Mouse (Mus musculus) frontal cortex, postnatal 36 days (tissue): ENCODE measurements at regions not wholly inside any gene's neighbourhood (a gene's known extent, or its start where the extent isn't known, plus 50 kb on each side); places are given as distances from the start of the nearest gene placed in this dataset.

Experiments
- DNase-seq, 2 experiments: peaks; one replicate each; pipeline ENCODE4 v3.0.0; 2022; ENCODE audit warnings: low spot score in 2 of 2

GRCm38 (mm10) chr5:64651407-64651806 is 151.8 kb upstream of the Klf3 start:
- no peak for DNase-seq

DNA sequence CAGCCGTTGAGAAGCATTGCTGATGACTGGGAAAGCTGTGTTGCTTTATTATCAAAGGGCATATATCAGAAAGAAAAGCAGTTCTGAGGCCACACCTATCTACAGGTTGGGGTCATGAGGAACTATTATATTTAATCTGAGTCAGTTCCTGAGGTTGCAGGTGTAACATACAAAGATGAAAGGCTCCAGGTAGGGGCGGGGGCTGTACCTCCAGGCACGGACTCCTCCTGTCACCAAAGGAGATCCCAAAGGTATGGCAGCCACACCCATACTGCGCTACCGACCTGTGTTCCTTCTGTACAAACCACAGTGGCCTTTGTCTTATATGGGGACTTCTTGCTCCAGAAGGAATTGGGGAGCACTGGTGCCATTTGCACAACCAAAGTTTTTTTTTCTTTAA is 149.4 kb upstream of the Klf3 start:
- no peak for DNase-seq

GRCm38 (mm10) chr5:64655286-64655685 is 147.9 kb upstream of the Klf3 start:
- DNase-seq: no peak

DNA sequence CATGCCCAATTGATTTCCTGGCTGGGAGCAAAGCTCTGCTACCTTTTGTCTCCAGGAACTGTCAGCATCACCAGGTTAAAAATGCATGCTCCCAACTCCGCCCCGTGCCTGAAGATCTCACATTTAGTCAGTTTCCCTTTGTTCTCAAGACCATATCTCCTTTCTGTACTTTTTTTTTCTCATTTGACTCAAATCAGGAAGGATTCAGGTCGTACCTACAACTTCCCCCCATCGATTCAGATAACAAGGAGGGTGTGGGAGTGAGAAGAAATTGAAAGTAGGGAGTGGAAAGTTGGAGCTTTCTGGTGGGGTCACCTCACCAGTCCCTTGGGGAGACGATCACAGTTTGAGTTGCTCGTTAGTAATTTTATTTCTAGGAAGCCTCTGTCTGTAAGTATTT is 141.2 kb upstream of the Klf3 start:
- no peak for DNase-seq

DNA sequence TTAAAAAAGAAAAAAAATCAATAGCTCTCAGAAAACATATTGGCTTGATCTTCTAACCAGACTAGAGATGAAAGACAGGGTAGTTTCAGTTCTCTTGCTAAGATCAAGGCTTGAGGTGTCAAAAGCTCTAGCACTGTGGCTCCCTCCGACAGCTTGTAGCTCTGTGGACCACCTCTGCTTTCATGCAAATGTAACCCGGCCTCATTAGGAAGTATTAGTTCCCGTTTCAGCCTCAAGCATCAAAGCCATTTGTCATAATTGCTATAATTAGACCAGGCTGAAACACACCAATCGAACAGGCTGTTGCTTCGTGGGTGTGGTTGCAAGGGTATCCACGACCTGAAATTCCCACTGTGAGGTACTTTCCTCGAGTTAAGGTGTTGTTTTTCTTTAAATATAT is 140.7 kb upstream of the Klf3 start:
- DNase-seq: no peak

GRCm38 (mm10) chr5:64663766-64664165 is 139.4 kb upstream of the Klf3 start:
- no peak for DNase-seq

DNA sequence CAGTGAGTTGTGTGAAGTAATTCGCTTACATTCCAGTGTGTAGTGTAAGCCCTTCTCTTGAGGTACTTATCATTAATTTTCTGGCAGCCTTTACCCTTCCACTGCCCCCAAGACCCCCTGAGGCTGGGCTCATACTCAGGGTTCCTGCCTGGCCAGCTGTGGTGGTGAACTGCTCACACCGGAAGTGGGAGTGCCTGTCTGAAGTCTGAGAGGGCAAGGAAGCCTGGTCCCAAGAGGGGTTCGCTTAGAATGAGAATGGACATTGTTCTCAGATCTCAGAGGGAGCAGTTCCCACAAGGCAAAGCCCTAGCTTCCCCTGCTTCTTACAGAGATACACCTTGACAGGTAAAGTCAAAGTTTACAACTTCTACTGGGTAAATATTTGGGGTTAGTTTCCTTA is 138.1 kb upstream of the Klf3 start:
- DNase-seq: no peak

GRCm38 (mm10) chr5:64666256-64666655 is 136.9 kb upstream of the Klf3 start:
- no peak for DNase-seq

GRCm38 (mm10) chr5:64667053-64667452 is 136.1 kb upstream of the Klf3 start:
- no peak for DNase-seq

- DNase-seq: no peak
Observed at GRCm38 (mm10) chr5:64673861-64674260, 129.3 kb upstream of the Klf3 start.

- DNase-seq: no peak
Observed at GRCm38 (mm10) chr5:64676214-64676945, 126.8 kb upstream of the Klf3 start.

GRCm38 (mm10) chr5:64676946-64677588 is 126.1 kb upstream of the Klf3 start:
- no peak for DNase-seq

DNA sequence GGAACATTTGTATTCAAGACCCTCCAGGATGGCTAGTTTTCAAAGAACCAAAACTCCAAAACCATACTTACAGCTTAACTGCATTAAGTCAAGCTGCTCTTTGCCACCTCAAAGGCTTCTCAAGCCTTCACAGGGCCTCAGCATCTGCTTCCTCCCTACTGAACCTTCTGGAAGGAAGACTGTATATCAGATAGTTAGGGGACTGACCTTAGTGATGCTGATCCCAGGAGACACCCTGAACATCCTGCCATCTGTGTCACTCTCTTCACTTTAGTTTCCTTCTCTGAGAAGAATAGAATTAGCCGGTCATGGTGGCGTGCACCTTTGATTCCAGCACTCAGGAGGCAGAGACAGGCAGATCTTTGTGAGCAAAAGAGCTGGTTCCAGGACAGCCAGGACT is 124.5 kb upstream of the Klf3 start:
- no peak for DNase-seq

- DNase-seq: no peak
Observed at GRCm38 (mm10) chr5:64679996-64680625, 123.1 kb upstream of the Klf3 start.

DNA sequence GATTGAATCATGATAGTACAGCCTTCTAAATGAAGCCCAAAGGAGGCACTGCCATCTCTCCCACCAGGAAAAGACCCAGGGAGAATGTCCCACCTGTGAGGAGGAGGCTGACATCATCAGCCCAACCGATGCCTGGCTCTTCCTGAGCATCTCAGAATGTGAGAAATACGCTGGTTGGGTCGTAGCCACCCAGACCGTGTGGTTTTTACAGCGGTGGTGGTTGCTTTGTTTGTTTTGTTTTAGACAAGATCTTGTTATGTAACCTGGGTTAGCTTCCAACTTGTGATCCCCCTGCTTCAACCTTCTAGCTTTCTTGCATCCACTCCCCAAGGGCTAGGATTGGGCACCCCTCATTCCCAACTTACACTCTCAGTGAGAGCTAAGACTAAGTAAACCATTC is 122.0 kb upstream of the Klf3 start:
- DNase-seq: no peak

DNA sequence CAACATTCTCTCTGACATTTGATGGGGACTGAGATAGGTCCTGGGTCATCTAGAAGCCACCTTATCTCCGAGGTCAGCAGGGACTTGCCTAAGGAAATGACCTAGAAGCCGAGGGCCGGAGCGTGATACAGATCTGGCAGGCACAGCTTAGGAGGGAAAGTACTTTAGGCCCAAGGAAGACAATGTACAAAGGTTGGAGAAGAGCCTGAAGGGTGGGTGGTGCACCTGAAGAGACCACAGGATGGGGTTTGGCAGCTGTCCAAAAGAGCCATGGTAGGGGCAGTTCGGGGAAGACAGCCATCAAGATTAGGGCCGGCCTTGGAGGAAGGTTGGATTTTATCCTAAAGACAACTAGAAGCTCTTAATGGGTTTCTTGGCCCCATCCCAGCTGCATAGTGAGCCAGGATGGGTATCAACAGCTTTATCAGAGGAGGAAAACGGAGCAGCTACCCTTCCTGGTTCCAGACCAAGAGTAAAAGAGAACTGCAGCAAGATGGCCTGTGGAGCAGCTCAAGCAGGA is 120.8 kb upstream of the Klf3 start:
- DNase-seq: no peak

DNA sequence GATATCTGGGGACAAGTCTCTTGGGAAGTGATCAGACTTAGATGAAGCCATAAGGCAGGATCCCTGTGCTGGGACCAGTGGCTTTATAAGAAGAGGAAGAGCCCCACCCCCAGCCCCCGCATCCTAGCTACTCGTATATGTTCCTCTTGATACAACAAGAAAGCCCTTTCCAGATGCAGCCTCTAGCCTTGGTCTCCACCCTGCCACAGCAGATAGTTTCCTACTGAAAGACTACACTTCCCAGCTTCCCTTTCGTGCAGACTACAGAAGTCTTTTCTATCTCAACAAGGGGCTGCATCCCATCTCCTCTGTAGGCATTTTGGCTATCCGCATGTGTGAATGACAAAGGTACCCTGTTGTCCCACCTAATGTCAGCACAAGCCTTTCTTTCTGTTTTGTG is 119.8 kb upstream of the Klf3 start:
- no peak for DNase-seq

DNA sequence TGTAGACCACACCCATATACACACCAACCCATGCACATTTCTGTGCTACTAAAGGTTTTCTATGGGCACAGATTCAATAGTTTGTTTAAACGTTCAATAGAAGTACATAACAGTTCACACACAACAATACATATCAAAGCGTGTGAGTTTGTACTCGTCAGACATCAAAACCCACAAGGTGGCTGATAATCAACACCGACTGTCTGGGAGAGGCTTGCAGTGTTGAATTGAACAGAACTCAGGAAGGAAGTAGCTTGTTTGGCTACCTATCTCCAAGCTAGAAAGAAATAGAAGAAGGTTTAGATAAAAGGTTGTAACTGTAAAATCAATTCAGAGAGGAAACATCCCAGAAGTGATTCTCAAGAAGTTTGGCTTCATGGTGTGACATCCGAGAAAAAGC is 118.9 kb upstream of the Klf3 start:
- no peak for DNase-seq

GRCm38 (mm10) chr5:64690148-64690547 is 113.0 kb upstream of the Klf3 start:
- DNase-seq: no peak

DNA sequence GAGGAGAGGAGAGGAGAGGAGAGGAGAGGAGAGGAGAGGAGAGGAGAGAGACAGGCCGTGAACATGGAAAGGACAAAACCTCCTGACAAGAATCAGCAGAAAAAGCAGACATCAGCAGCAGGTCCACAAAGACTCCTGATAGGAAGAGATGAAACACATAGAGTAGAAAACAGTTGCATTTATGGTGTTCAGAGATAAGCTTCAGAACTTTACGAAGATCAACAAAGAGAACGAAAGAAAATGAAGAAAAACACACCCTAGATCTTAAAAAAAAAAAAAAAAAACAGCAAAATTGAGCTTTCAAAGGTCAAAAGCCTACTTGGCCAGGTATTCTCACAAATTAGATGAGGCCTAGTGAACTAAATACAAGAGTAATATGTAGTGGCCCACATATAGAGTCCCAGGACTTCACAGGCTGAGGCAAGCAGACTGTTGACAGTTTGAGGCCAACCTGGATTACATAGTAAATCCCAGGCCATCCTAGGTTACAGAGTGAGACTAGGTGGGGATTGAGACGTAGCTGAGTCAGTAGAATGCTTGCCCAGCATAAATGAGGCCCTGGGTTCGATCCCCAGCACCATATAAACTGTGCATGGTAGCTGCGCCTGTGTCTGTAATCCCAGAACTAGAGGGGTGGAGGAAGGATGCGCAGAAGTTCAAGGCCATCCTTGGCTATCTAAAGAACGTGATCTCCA is 111.6 kb upstream of the Klf3 start:
- no peak for DNase-seq

- no peak for DNase-seq
Observed at GRCm38 (mm10) chr5:64692335-64692734, 110.9 kb upstream of the Klf3 start.

DNA sequence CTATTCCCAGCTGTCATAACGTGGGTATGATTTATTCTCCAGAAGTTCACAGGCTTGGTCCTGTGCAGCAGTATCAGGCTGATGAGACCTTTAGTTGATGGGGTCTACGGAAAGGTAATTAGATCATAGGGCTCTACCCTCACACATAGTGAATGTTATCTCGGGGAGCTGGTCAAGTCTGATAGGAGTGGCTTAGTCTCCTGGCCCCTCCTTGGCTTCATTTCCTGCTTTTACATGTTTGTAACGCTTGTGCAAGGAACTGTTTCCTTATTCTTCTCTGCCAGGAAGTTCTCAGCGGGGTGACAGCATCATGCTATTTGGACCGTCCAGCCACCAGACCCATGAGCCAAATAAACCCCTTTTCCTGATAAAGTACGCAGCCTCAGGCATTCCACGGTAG is 109.6 kb upstream of the Klf3 start:
- DNase-seq: no peak
